Mouse (Mus musculus) ovary, adult 18-20 months (tissue): ENCODE data around the gene Katnb1.

Experiments
- DNase-seq: peaks from one replicate; pipeline ENCODE4 v3.0.0; 2022; ENCODE audit warnings: low spot score, mixed read lengths

The Katnb1 gene

DNA sequence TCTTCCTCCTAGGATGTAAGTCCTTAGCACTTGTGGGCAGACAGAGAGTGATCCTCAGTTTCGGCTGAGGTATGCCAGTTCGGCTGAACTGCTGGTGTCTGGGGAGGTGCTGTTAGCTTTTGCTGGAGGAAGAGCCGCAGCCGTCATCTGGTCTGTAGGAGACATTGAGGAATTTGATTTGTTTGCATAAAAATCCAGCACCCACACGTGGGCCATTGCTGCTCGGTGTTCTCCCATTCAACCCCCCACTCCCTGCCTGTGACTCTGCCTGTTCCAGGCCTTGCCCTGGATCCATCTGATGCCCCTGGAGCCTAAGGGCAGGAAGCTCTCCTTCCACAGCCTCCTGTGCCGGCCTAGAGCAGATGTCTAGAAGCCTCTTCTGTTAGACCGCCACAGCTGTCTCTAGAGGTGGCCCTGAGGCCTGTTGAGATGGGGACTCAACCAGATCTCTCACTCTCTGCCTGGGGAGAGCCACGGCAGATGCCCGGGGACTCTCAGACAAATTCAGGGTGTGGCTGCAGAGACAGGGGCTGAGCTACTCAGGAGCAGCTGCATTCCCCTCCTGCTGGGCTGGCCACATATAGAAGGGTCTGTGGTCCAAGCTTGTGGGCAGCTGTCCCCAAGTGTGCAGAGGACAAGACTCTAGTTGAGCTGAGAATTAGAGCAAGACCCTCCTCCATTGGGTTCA, 3.9 kb downstream of the Katnb1 start:
- DNase-seq: no peak

- no peak for DNase-seq
These were observed 4.6 kb downstream of the Katnb1 start for GRCm38 (mm10) chr8:95085432-95086141.

- no peak for DNase-seq
These were observed 12.6 kb downstream of the Katnb1 start for GRCm38 (mm10) chr8:95093574-95093973.

- DNase-seq: peak; percentile 48
These were observed 18.0 kb downstream of the Katnb1 start for GRCm38 (mm10) chr8:95099009-95099408.

DNA sequence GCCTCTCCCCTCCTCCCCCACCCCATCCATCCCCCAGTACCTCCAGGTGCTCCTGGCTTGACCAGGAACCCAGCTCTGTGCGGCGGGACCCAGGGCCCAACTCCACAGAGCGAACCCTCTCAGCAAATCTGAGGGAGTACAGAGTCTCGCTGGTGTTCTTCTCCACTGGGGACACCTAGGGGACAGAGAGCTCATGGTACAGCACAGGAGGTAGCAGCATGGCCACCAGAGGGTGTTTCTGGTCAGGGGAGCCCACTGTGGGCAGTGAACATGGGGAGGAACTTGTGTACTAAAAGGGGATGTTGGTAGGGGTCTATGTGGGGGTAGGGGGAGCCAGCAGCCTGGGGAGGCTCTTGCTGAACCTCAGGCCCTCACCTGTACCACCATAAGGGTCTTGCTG, 21.0 kb downstream of the Katnb1 start:
- no peak for DNase-seq

DNA sequence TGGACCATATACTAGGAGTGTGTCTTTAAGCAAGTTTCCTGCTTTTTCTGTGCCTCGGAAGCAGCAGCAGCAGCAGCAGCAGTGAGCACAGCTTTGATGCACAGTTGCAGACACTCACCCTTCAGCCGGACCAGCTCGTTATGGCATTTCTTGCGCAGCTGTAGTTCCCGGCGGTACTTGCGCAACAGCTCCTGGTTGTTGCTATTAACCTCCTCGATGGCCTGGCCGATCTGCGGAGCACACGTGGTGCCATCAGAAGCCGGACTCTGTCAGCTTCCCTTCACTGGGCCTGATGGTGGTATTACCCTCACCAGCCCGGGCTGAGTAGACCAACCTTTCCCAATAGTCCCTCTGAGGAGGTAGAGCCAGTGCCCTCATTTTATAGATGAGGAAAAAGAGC, 26.3 kb downstream of the Katnb1 start:
- DNase-seq: no peak

DNA sequence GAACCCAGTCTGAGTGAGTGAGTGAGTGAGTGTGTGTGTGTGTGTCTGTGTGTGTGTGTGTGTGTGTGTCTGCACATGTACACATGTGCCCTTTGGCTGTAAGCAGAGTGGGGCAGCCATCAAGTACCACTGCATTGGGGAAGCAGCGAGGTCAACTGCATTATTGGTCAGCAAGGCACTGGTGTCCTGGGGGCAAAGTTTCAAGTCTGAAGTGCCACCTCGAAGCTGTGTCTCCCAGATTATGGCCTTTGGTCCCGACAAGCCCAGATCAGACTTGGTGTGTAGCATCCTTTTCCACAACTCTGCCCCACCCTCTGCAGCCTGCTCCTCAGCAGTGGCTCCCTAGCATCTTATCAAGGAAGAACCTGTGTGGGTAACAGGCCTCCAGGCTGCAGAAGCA, 31.6 kb downstream of the Katnb1 start:
- no peak for DNase-seq

DNA sequence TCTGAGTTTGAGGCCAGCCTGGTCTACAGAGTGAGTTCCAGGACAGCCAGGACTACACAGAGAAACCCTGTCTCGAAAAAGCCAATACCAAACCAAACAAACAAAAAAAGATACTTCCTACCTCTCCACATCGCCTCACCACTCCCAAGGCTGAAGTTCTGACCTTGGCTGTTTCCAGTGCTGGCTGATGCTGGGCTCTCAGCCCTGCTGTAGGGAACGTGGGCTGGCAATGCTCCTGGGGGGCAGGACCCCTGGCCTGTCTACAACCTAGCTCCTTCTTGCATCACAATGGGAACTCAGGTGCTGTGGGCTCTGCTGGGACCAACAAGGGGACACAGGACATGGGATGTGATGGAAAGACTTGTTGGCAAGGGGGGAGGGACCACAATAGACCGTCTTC, 32.1 kb downstream of the Katnb1 start:
- no peak for DNase-seq

DNA sequence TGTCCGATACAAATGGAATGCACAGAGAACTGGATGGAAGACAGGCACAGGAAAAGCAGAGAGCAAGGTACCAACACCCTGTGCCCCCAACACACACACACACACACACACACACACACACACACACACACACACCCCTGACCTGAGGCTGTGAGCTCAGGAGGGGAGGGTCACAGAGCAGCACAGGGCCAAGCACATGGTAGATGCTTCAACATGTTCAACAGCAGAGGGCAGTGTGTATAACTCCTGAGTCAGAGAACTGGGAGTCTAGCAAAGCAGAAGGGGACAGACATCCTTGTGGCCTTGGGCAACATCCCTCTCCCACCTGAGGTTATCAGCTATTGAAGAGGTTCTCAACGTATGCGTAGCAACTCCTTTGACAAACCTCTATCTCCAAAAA, 32.8 kb downstream of the Katnb1 start:
- DNase-seq: no peak

DNA sequence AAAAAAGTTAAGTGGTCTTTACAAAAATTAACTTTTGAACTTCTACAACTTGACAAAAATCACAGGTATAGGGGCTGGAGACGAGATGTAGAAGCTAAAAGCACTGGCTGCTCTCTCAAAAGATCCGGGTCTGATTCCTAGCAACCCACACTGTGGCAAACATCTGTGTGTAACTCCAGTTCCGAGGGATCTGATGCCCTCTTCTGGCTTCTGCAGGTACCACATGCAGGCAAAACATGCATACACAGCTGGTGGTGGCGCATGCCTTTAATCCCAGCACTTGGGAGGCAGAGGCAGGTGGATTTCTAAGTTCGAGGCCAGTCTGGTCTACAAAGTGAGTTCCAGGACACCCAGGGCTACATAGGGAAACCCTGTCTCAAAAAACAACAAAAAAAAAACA, 42.5 kb downstream of the Katnb1 start:
- no peak for DNase-seq

DNA sequence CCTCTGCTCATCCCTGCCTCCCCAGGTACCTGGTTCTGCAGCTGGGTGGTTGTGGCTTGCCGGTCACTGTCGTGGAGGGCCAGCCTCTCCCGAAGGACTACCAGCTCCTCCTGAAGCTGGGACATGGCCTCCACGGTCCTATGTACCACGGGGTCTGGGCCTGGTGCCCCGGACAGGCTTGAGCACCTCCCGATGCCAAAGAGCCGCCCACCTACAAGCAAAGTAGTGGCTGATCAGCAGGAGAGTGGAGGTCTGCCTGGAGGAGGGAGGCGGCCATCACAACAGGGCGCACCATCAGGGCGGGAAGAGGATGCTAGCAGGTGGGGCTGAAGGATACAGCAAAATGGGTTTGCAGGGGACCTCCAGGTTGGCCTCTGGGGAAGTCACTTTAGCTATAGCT, 45.5 kb downstream of the Katnb1 start:
- no peak for DNase-seq

GRCm38 (mm10) chr8:95127658-95128057, 46.7 kb downstream of the Katnb1 start:
- DNase-seq: no peak

GRCm38 (mm10) chr8:95128750-95129260, 47.8 kb downstream of the Katnb1 start:
- no peak for DNase-seq

- DNase-seq: no peak
These were observed 50.1 kb downstream of the Katnb1 start for GRCm38 (mm10) chr8:95130966-95131537.

GRCm38 (mm10) chr8:95131983-95132382, 51.0 kb downstream of the Katnb1 start:
- no peak for DNase-seq

DNA sequence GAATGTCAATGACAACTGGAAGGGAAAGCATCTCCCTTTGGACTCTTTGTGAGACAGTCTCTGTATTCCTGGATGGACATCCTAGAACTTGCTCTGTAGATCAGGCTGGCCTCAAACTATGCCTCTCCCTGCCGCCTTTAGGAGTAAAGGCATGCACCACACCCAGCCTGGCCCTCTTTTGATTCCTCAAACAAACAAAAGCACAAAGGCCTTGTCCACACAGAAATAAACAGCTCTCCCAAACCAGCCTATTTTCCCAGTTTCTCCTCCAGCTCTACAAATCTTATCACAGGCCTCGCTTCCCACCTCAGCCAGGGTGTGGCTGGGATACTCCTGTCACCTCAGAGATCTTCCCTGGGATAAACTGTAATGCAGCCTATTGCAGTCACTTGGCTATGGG, 53.2 kb downstream of the Katnb1 start:
- DNase-seq: no peak

DNA sequence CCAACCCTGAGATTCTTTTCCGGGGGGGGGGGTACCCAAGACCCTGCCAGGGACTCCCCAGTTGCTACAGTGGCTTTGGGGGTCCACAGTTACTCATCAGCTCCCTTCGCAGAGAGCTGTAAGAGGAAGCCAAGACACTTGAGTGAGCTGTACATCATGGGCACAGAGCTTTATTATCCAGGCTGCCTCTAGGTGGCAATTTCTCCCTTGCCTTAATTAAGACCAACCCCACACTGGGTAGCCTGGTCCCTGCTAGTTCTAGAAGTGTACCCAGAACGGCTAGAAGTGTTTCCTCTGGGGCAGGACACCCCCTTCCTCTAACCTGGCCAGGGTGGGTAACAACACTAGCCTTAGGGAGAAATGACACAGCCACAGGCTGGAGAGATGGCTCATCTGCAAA, 54.3 kb downstream of the Katnb1 start:
- DNase-seq: no peak

- no peak for DNase-seq
These were observed 55.2 kb downstream of the Katnb1 start for GRCm38 (mm10) chr8:95136218-95136617.

- DNase-seq: no peak
These were observed 56.2 kb downstream of the Katnb1 start for GRCm38 (mm10) chr8:95137201-95137600.

- DNase-seq: no peak
These were observed 56.7 kb downstream of the Katnb1 start for GRCm38 (mm10) chr8:95137641-95138098.

- DNase-seq: no peak
These were observed 57.5 kb downstream of the Katnb1 start for GRCm38 (mm10) chr8:95138341-95139050.

- no peak for DNase-seq
These were observed 58.0 kb downstream of the Katnb1 start for GRCm38 (mm10) chr8:95139051-95139365.

GRCm38 (mm10) chr8:95140555-95140954, 59.6 kb downstream of the Katnb1 start:
- DNase-seq: no peak
